Mouse (Mus musculus): Measurements from ENCODE around the gene Tnpo1.
"Not testable (repeated sequence)": the region's sequence is repeated elsewhere in the genome, so short reads cannot be mapped to it uniquely, and the experiment has no call there.

The Tnpo1 gene

GRCm38 (mm10) chr13:98883774-98884173 lies 42.4 kb downstream of the Tnpo1 start:
- no peak for DNase-seq

DNA sequence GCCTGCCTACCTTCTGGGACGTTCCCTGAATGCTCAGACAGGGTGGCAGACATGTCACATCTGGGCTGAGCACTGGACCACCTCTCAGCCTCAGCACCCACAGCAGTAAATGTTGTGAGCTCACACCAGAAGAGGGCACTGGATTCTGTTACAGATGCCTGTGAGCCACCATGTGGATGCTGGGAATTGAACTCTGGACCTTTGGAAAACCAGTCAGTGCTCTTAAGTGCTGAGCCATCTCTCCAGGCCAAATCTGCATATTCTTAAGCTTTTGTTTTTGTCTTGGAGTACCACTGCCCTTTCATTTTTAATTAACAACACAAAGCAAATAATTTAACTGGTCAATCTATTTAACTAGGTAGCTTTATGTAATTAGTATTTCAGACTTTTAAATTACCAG lies 44.2 kb downstream of the Tnpo1 start:
- no peak for DNase-seq

DNA sequence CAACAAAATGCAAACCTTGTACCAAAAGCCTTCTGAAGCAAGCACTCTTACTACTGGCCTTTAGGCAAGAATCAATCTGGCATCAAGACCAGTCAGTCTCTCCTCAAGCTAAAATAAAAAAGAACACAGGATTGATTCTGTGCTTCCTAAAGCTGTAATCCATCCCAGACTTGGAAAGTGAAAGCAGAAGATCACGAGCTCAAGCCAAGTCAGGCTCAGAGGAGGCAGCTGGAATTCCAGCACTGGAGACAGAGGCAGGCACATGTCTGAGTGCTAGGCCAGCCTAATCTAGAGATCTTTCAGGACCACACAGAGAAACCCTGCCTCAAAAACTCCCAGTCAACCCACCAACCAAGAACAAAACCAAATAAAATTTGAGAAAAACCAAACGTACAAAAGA lies 45.8 kb downstream of the Tnpo1 start:
- DNase-seq: no peak

- DNase-seq: no peak
Measured at GRCm38 (mm10) chr13:98879422-98879821, 46.8 kb downstream of the Tnpo1 start.

DNA sequence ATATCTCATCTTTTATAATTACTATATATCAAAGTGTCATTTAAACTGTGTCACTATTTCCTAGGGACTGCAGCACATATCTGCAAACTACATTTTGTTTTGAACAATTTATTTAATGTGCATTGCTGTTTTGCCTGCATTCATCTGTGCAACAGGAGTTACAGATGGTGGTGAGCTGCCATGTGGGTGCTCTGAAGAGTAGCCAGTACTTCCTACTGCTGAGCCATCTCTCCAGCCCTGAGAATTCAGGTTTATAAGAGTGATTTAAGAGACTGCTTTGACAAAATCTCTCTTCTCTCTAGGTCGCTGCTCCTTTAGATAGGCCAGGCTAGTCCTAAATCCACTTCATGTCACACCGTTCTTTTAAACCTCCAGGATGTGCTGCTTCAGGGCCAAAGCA lies 49.0 kb downstream of the Tnpo1 start:
- no peak for DNase-seq

DNA sequence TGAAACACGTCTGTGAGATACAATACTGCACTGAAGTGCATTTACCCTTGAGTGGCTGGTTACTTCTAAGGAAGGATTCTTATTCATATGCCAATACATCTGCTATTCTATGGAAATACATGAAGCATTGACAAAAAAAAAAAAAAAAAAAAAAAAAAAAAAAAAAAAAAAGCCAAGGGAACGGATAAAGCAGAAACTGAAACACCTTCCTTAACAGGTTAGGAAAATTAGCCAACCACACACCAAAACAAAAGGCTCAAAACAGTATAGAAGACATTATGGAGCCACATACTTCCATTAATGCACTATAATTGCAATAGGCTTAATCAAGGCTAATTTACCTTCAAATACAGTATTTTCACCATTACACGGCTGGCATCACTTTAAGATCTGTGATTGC lies 51.5 kb downstream of the Tnpo1 start:
- DNase-seq: no peak

- no peak for DNase-seq
Measured at GRCm38 (mm10) chr13:98872273-98872847, 53.8 kb downstream of the Tnpo1 start.

DNA sequence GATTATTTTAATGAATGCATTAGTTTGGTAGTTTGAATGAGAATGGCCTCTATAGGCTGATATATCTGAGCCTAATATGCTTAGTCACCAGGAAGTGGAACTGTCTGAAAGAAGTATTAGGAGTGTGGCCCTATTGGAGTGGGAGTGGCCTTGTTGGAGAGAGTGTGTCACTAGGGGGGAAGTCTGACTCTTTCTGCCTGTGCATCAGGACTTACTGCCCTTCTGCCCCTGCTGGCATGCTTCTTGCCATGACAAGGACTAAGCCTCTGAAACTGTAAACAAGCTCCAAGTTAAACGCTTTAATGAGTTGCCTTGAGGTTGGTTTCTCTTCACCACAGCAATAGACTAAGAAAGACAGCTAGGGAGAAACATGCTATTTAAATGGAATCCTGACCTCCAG lies 54.9 kb downstream of the Tnpo1 start:
- no peak for DNase-seq

GRCm38 (mm10) chr13:98868236-98868923 lies 57.8 kb downstream of the Tnpo1 start:
- no peak for DNase-seq

- peak; percentile 51 for DNase-seq
Measured at GRCm38 (mm10) chr13:98867810-98868209, 58.4 kb downstream of the Tnpo1 start.

DNA sequence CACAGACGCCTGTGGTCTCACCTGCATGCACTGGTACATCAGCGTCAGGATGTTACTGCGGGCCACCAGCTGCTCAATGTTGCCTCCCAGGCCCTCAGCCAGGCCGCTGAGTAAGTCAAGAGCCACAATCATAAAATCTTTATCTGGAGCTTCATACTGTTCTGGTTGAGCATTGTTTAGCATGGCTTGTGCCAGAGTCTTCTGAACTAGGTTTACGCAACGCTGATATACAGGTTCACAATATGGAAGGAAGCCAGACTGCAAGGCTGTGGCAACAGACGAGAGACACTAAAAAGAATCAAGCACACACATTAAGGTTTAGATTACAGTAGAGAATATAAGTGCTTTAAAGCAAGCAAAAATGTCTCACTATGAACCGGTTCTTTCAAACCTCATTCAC lies 70.9 kb downstream of the Tnpo1 start:
- no peak for DNase-seq

DNA sequence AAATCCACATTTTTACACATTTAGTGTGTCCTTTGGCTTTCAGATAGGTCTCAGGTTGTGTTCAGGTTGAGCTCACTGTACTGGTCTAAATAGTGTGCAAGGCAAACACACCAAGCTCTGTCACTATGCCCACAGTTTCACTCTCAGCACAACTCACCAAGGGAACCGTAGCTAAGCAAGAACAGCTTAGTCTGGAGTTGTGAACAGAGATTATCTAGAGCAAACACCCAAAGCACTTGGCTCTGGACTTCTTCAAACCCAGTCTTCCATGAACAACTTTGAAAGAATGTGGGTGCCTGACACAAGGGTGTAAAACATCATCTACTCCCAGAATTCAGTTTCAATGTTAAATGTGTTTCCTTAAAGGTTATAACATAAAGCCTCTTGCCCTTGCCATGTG lies 80.4 kb downstream of the Tnpo1 start:
- no peak for DNase-seq

DNA sequence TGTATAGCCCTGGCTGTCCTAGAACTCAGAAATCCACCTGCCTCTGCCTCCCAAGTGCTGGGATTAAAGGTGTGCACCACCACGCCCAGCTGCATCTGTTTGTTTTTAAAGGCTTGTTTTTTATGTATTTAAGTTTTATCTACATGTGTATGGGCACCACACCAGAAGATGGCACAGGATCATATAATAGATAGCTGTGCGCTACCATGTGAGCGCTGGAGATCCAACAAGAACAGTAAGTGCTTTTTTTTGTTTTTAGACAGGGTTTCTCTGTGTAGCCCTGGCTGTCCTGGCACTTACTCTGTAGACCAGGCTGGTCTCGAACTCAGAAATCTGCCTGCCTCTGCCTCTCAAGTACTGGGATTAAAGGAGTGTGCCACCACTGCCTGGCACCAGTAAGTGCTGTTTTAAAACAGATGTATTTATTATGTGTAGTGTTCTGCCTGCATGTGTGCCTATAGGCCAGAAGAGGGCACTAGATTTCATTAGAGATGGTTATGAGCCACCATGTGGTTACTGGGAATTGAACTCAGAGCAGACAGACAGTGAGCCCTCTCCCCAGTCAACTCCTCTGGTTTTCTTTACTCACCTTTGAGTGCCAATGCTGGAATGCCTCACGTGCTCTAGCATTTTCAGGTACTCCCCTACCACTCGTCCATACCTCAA lies 89.6 kb downstream of the Tnpo1 start:
- DNase-seq: no peak

DNA sequence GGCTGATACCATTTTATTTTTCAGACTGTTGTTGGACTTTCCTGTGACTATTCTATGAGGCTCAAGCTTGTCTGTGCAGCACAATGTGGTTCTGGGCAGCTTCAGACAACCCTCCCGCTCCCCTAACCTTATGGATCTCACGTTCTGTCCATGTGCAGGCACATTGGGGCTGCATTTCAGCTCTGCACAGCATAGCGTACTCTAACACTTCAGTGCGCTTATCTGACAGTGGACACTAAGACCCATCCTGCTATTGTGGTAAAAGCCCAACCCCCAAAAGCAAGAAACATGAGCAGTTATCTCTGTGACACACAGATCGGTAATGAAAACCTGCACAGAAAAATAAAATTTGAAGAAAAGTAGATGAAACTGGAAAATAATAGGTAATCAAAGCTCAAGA lies 90.4 kb downstream of the Tnpo1 start:
- no peak for DNase-seq

GRCm38 (mm10) chr13:98834723-98835122 lies 91.5 kb downstream of the Tnpo1 start:
- no peak for DNase-seq

DNA sequence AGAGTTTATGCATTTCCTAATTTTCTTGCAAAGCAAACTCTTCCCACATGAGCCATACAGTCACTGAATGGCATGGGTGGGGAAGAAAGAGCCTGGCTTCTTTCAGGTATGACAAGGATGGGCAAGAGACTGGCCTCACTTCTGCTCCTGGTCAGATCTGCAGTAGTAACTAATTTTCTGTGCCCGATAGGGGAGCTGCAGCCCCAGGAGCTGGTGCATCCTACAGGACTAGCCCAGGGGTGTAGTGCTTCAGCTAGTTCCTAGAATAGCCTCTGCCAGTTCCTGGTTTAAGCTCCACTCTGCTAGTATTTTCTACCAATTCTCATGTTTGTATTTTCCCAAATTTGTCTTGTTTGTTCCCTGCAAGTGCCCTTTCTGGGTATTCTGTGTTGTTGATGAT lies 92.0 kb downstream of the Tnpo1 start:
- DNase-seq: no peak

DNA sequence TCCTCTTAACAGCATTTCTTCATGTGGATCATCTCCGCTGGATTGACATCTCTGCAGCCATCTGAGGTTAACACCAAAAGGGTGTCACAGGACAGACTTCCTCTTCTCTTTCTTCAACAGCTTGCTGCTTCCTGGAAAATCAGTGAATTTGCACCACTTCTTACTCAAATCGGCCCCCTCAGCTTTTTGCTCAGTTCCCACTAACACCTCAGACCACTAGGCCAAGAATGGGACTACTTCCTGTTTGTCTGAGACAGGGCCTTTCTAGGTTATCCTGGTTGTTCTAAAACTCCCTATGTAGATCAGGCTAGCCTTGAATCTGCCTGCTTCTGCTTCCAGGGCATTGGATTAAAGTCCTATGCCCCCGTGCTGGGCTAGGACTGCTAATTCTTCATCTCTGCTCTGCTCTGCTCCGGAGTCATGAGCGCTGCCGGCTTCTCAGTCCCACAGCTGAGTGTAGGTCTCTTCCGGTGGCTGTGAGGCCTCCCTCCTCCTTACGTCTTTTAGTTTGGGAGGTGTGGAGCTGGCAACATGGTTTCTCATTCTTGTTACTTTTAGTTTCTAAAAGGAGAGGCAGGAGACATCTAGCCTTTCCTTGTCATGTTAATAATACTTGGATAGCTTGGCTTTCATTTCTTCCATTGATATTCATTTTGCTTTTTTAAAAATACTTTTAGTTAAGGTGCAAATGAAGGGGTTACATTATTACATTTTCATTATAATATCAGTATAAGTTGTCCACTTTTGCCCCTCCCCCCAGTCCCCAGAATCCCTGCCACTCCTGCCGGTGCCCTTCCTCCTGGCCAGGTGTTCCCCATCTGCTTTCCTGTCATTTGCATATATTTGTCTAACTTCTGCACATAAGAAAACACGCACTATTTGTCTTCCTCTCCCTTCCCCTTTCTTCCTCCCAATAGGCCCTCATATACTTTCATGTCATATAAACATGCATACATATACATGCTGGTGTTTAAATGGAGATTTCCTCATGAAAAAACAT lies 93.4 kb downstream of the Tnpo1 start:
- DNase-seq: no peak

DNA sequence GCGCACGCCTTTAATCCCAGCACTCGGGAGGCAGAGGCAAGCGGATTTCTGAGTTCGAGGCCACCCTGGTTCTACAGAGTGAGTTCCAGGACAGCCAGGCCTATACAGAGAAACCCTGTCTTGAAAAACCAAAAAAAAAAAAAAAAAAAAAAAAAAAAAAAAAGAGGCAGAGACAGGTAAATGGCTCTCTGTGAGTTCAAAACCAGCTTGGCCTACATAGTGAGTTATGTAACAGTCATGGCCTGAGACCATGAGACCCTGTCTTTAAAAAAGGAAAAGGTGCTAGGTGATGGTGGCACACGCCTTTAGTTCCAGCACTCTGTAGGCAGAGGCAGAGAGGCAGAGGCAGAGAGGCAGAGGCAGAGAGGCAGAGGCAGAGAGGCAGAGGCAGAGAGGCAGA lies 97.2 kb downstream of the Tnpo1 start:
- DNase-seq: not testable (repeated sequence)

DNA sequence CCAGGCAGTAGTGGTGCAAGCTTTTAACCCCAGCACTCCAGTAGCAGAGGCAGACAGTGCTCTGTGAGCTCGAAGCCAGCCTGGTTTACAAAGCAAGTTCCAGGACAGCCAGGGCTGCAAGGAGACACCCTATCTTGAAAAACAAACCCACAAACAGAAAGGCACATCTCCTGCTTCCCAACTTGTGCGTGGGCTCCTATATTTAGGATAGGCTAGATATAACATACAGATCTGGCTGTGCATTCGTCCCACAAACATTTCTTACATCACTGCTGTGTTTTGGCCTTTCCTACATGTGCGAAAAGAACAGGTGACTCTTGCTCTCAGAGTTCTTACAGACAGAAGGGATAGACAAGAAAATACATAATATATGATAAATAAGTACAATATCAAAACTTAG lies 100.6 kb downstream of the Tnpo1 start:
- no peak for DNase-seq

GRCm38 (mm10) chr13:98819094-98819493 lies 107.1 kb downstream of the Tnpo1 start:
- no peak for DNase-seq

GRCm38 (mm10) chr13:98818205-98818604 lies 108.0 kb downstream of the Tnpo1 start:
- DNase-seq: no peak

DNA sequence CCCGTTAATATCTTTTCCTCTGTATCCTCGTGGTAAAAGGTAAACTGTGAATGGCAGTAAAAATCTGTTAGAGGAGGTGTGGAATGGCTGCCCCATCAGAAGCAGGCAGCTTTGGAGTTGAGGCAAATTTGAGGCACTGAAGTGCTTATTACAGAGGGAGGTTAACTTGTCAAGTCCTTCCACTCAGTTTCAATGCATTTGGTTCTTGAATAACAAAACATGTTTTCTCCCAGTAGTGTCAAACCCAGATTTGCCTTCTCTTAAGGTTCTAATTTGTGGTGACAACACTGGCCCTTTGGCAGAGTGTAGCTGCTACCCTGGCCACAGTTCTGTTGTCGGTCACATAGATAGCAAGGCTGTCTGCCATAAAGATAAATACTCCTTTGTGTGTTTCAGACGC lies 108.4 kb downstream of the Tnpo1 start:
- DNase-seq: no peak

GRCm38 (mm10) chr13:98816981-98817660 lies 109.1 kb downstream of the Tnpo1 start:
- not testable (repeated sequence) for DNase-seq
